Comparison of ENCODE assay signal across 8 mouse cellular contexts in genomic region chr10:127091507-127092396, GRCm38 (mm10). TPM values are rescaled to one million over a fixed set of nuclear protein-coding genes. Genes with fewer than 3 reads are reported as not detected.
A peak's percentile ranks its signal among the peaks of the same experiment; 100 is the strongest.
DNase-seq lines count a peak whose midpoint lies in the region; ATAC-seq lines count a peak whose summit lies in the region.

No protein-coding gene starts in this region.

- no peak overlapping the region for H3K9ac ChIP-seq in embryonic facial prominence, embryonic 12.5 days

- no peaks in the 10 kb centered on the region for H3K9me3 ChIP-seq in embryonic facial prominence, embryonic 12.5 days

- peak; percentile 17; the same call in 1 of the 2 replicates for ATAC-seq in embryonic facial prominence, embryonic 12.5 days (ENCODE audit: insufficient number of reproducible peaks, insufficient read depth, low FRiP score, low TSS enrichment)

- WGBS in embryonic facial prominence, embryonic 12.5 days = 8% methylated on average over 46 of the region's 51 CpGs

- intact Hi-C loops in left cerebral cortex, postnatal 25 days (cut with DNase I) = loop anchor here (1.0 kb wide), 1 partner anchor 11 kb away; no protein-coding TSS in a partner anchor

- peaks cover 14% of the 10 kb centered on the region; the same call in 1 of the 2 replicates for H3K36me3 ChIP-seq in embryonic facial prominence, embryonic 12.5 days

- peak overlapping the region; percentile 30 for H3K4me2 ChIP-seq in embryonic facial prominence, embryonic 12.5 days (replicated peaks)

- peaks cover 72% of the 10 kb centered on the region for H3K27me3 ChIP-seq in embryonic facial prominence, embryonic 12.5 days

- peaks cover 19% of the 10 kb centered on the region for H3K4me1 ChIP-seq in embryonic facial prominence, embryonic 12.5 days

- peak overlapping the region; percentile 26 for H3K4me3 ChIP-seq in embryonic facial prominence, embryonic 12.5 days

- no peak overlapping the region for H3K27ac ChIP-seq in embryonic facial prominence, embryonic 12.5 days

- DNase-seq in cerebellum, adult 9-10 months = peak; percentile 40
- no peak for DNase-seq in cerebellum, adult 11 months
- peak; percentile 77 for DNase-seq in 3134 (ENCODE audit: extremely low read depth, insufficient read length, low spot score)
- peak; percentile 35 for DNase-seq in kidney, adult 9 months
- DNase-seq in lung, postnatal 14 days = peak; percentile 51
- DNase-seq in urinary bladder, postnatal 10 days (ENCODE audit: low spot score) = no peak
- DNase-seq in left cerebral cortex, postnatal 25 days (ENCODE audit: low spot score in 2 of 2) = no peak

RNA-seq across cellular contexts. Expression of gene Agap2, which starts 16.7 kb away (rescaled TPM):
- 0.32 and 0.82 TPM in 2 replicates for polyA plus RNA-seq in embryonic facial prominence, embryonic 12.5 days (2016; fragmentation: Nextera tagmentation; extraction: Ambion mirVana)
- 100 to 1,000 TPM; 678 to 689 TPM for total RNA-seq in left cerebral cortex, postnatal 25 days (2021)

RNA-seq across cellular contexts. Expression of gene Tspan31, which starts 21.7 kb away (rescaled TPM):
- polyA plus RNA-seq in embryonic facial prominence, embryonic 12.5 days (2016; fragmentation: Nextera tagmentation; extraction: Ambion mirVana) = 167 and 170 TPM in 2 replicates
- total RNA-seq in left cerebral cortex, postnatal 25 days (2021) = 10 to 100 TPM; 65.5 to 71.5 TPM

RNA-seq across cellular contexts. Expression of gene Cdk4, which starts 28.4 kb away (rescaled TPM):
- 2,215 and 2,234 TPM in 2 replicates for polyA plus RNA-seq in embryonic facial prominence, embryonic 12.5 days (2016; fragmentation: Nextera tagmentation; extraction: Ambion mirVana)
- total RNA-seq in left cerebral cortex, postnatal 25 days (2021) = 10 to 100 TPM; 84.9 to 86.2 TPM

RNA-seq across cellular contexts. Expression of gene Os9, which starts 29.2 kb away (rescaled TPM):
- 72.9 and 75.7 TPM in 2 replicates for polyA plus RNA-seq in embryonic facial prominence, embryonic 12.5 days (2016; fragmentation: Nextera tagmentation; extraction: Ambion mirVana)
- total RNA-seq in left cerebral cortex, postnatal 25 days (2021) = 100 to 1,000 TPM; 106 to 112 TPM

RNA-seq across cellular contexts. Expression of gene March9, which starts 31.8 kb away (rescaled TPM):
- 2.2 and 2.4 TPM in 2 replicates for polyA plus RNA-seq in embryonic facial prominence, embryonic 12.5 days (2016; fragmentation: Nextera tagmentation; extraction: Ambion mirVana)
- total RNA-seq in left cerebral cortex, postnatal 25 days (2021) = 10 to 100 TPM; 21.7 to 21.8 TPM

Comparison
In these comparisons a context has a peak if more than half of its experiments do, and no peak if none do; other contexts are left out.
1. DNase-seq: peak in cerebellum, adult 9-10 months (single experiment), 3134 (single experiment), kidney, adult 9 months (single experiment) and lung, postnatal 14 days (single experiment); none in cerebellum, adult 11 months (single experiment), urinary bladder, postnatal 10 days (single experiment) and left cerebral cortex, postnatal 25 days (0 of 2).